Mouse (Mus musculus): ENCODE data around the gene Met. TPM values are rescaled to one million over a fixed set of nuclear protein-coding genes. Genes with fewer than 3 reads are reported as not detected.

Met gene
- total and polyA plus RNA-seq, 3 experiments: 0.76 to 1.4 (median 1.3) TPM

GRCm38 (mm10) chr6:17495413-17495812 is 31.8 kb downstream of the Met start:
- intact Hi-C loops (cut with DNase I): no loop called here
- TF ChIP-seq EP300 (IDR thresholded peaks at IDR 0.05; ENCODE audit: insufficient read depth, low read depth, low read length): no peak
- no peak for TF ChIP-seq POLR2A (IDR thresholded peaks at IDR 0.05; ENCODE audit: insufficient read depth, low read depth, low read length)
- TF ChIP-seq CTCF (IDR thresholded peaks at IDR 0.05): no peak
- DNase-seq: no peak

GRCm38 (mm10) chr6:17497366-17497765 is 33.8 kb downstream of the Met start:
- H3K36me3 ChIP-seq (ENCODE audit: control insufficient read depth, insufficient read depth, low read length): no peaks in the 10 kb centered on the region
- no peak for DNase-seq
- no peak overlapping the region for H3K4me3 ChIP-seq
- H3K4me1 ChIP-seq (ENCODE audit: control insufficient read depth, insufficient read depth, low read length): no peaks in the 10 kb centered on the region
- intact Hi-C loops (cut with DNase I): no loop called here
- TF ChIP-seq POLR2A (IDR thresholded peaks at IDR 0.05; ENCODE audit: insufficient read depth, low read depth, low read length): no peak
- no peak for TF ChIP-seq CTCF (IDR thresholded peaks at IDR 0.05)
- no peak for TF ChIP-seq EP300 (IDR thresholded peaks at IDR 0.05; ENCODE audit: insufficient read depth, low read depth, low read length)
- H3K79me2 ChIP-seq (replicated peaks; ENCODE audit: control insufficient read depth, insufficient read depth, low read length): no peaks in the 10 kb centered on the region
- no peak overlapping the region for H3K27ac ChIP-seq
- H3K9ac ChIP-seq (ENCODE audit: low read depth, low read length): no peak overlapping the region
- WGBS: 77% methylated on average over 4 of the region's 4 CpGs
- H3K27me3 ChIP-seq (ENCODE audit: control insufficient read depth, insufficient read depth, low read length): no peaks in the 10 kb centered on the region

More at GRCm38 (mm10) chr6:17495413-17495812, 31.8 kb downstream of the Met start:
- H3K79me2 ChIP-seq (replicated peaks; ENCODE audit: control insufficient read depth, insufficient read depth, low read length): no peaks in the 10 kb centered on the region
- H3K9ac ChIP-seq (ENCODE audit: low read depth, low read length): no peak overlapping the region
- no peak overlapping the region for H3K27ac ChIP-seq
- H3K36me3 ChIP-seq (ENCODE audit: control insufficient read depth, insufficient read depth, low read length): no peaks in the 10 kb centered on the region
- no peak overlapping the region for H3K4me3 ChIP-seq
- 84% methylated on average over 1 of the region's 1 CpGs for WGBS
- H3K4me1 ChIP-seq (ENCODE audit: control insufficient read depth, insufficient read depth, low read length): no peaks in the 10 kb centered on the region
- H3K27me3 ChIP-seq (ENCODE audit: control insufficient read depth, insufficient read depth, low read length): no peaks in the 10 kb centered on the region

GRCm38 (mm10) chr6:17498801-17499200 is 35.2 kb downstream of the Met start:
- no peak for TF ChIP-seq EP300 (IDR thresholded peaks at IDR 0.05; ENCODE audit: insufficient read depth, low read depth, low read length)
- no peak for TF ChIP-seq CTCF (IDR thresholded peaks at IDR 0.05)
- no peak for TF ChIP-seq POLR2A (IDR thresholded peaks at IDR 0.05; ENCODE audit: insufficient read depth, low read depth, low read length)
- H3K79me2 ChIP-seq (replicated peaks; ENCODE audit: control insufficient read depth, insufficient read depth, low read length): no peaks in the 10 kb centered on the region

GRCm38 (mm10) chr6:17501440-17501839 is 37.8 kb downstream of the Met start:
- TF ChIP-seq CTCF (IDR thresholded peaks at IDR 0.05) (no peak), POLR2A (IDR thresholded peaks at IDR 0.05; ENCODE audit: insufficient read depth, low read depth, low read length) (no peak), EP300 (IDR thresholded peaks at IDR 0.05; ENCODE audit: insufficient read depth, low read depth, low read length) (no peak)
- WGBS: 75% methylated on average over 4 of the region's 4 CpGs
- H3K9ac ChIP-seq (ENCODE audit: low read depth, low read length): no peak overlapping the region

More at GRCm38 (mm10) chr6:17498801-17499200, 35.2 kb downstream of the Met start:
- H3K27me3 ChIP-seq (ENCODE audit: control insufficient read depth, insufficient read depth, low read length): no peaks in the 10 kb centered on the region
- DNase-seq: no peak
- 48% methylated on average over 8 of the region's 8 CpGs for WGBS
- no peaks in the 10 kb centered on the region for H3K4me1 ChIP-seq (ENCODE audit: control insufficient read depth, insufficient read depth, low read length)
- intact Hi-C loops (cut with DNase I): no loop called here
- H3K9ac ChIP-seq (ENCODE audit: low read depth, low read length): no peak overlapping the region
- no peaks in the 10 kb centered on the region for H3K36me3 ChIP-seq (ENCODE audit: control insufficient read depth, insufficient read depth, low read length)
- H3K27ac ChIP-seq: no peak overlapping the region
- no peak overlapping the region for H3K4me3 ChIP-seq

GRCm38 (mm10) chr6:17502311-17502710 is 38.7 kb downstream of the Met start:
- H3K79me2 ChIP-seq (replicated peaks; ENCODE audit: control insufficient read depth, insufficient read depth, low read length): no peaks in the 10 kb centered on the region
- no peaks in the 10 kb centered on the region for H3K27me3 ChIP-seq (ENCODE audit: control insufficient read depth, insufficient read depth, low read length)
- intact Hi-C loops (cut with DNase I): no loop called here

More at GRCm38 (mm10) chr6:17501440-17501839, 37.8 kb downstream of the Met start:
- no peaks in the 10 kb centered on the region for H3K36me3 ChIP-seq (ENCODE audit: control insufficient read depth, insufficient read depth, low read length)
- no peak for DNase-seq
- no peaks in the 10 kb centered on the region for H3K27me3 ChIP-seq (ENCODE audit: control insufficient read depth, insufficient read depth, low read length)
- H3K4me3 ChIP-seq: no peak overlapping the region
- H3K27ac ChIP-seq: no peak overlapping the region
- intact Hi-C loops (cut with DNase I): no loop called here
- H3K4me1 ChIP-seq (ENCODE audit: control insufficient read depth, insufficient read depth, low read length): no peaks in the 10 kb centered on the region
- H3K79me2 ChIP-seq (replicated peaks; ENCODE audit: control insufficient read depth, insufficient read depth, low read length): no peaks in the 10 kb centered on the region

GRCm38 (mm10) chr6:17503724-17504123 is 40.1 kb downstream of the Met start:
- WGBS: 80% methylated on average over 3 of the region's 3 CpGs
- no peak for TF ChIP-seq EP300 (IDR thresholded peaks at IDR 0.05; ENCODE audit: insufficient read depth, low read depth, low read length)
- TF ChIP-seq POLR2A (IDR thresholded peaks at IDR 0.05; ENCODE audit: insufficient read depth, low read depth, low read length): no peak
- TF ChIP-seq CTCF (IDR thresholded peaks at IDR 0.05): no peak

More at GRCm38 (mm10) chr6:17502311-17502710, 38.7 kb downstream of the Met start:
- Histone ChIP-seq H3K9ac (ENCODE audit: low read depth, low read length) (no peak overlapping the region), H3K27ac (no peak overlapping the region), H3K4me3 (no peak overlapping the region), H3K4me1 (ENCODE audit: control insufficient read depth, insufficient read depth, low read length) (no peaks in the 10 kb centered on the region), H3K36me3 (ENCODE audit: control insufficient read depth, insufficient read depth, low read length) (no peaks in the 10 kb centered on the region)
- TF ChIP-seq POLR2A (IDR thresholded peaks at IDR 0.05; ENCODE audit: insufficient read depth, low read depth, low read length) (no peak), CTCF (IDR thresholded peaks at IDR 0.05) (no peak), EP300 (IDR thresholded peaks at IDR 0.05; ENCODE audit: insufficient read depth, low read depth, low read length) (no peak)
- no peak for DNase-seq
- WGBS: 25% methylated on average over 1 of the region's 1 CpGs

More at GRCm38 (mm10) chr6:17503724-17504123, 40.1 kb downstream of the Met start:
- intact Hi-C loops (cut with DNase I): no loop called here
- H3K79me2 ChIP-seq (replicated peaks; ENCODE audit: control insufficient read depth, insufficient read depth, low read length): no peaks in the 10 kb centered on the region
- H3K9ac ChIP-seq (ENCODE audit: low read depth, low read length): no peak overlapping the region
- H3K27ac ChIP-seq: no peak overlapping the region
- no peaks in the 10 kb centered on the region for H3K27me3 ChIP-seq (ENCODE audit: control insufficient read depth, insufficient read depth, low read length)
- no peak for DNase-seq
- H3K4me3 ChIP-seq: no peak overlapping the region
- H3K36me3 ChIP-seq (ENCODE audit: control insufficient read depth, insufficient read depth, low read length): no peaks in the 10 kb centered on the region
- H3K4me1 ChIP-seq (ENCODE audit: control insufficient read depth, insufficient read depth, low read length): no peaks in the 10 kb centered on the region

Measured in heart, adult 2 months (tissue).